Mouse (Mus musculus) kidney, embryonic 16.5 days (tissue): ENCODE results near the gene Prkd2. TPM values are rescaled to one million over a fixed set of nuclear protein-coding genes. Genes with fewer than 3 reads are reported as not detected.

ENCODE experiments used
- ATAC-seq: fragments of 200-750 bp; cut with Nextera tagmentation; 2 replicates; pipeline ENCODE4 v1.8.0; 2017; ENCODE audit warnings: moderate TSS enrichment; ENCODE audit not compliant: low FRiP score, low TSS enrichment
- H3K27ac ChIP-seq: fragments of 300-500 bp; sonication (generic); 2 replicates; pipeline ENCODE4 v1.5.1; 2014; ENCODE audit warnings: low read length
- H3K27me3 ChIP-seq: fragments of 300-500 bp; sonication (generic); 2 replicates; pipeline ENCODE4 v1.6.1; 2014; ENCODE audit warnings: low read length, control low read depth, mixed read lengths; ENCODE audit not compliant: insufficient read depth
- H3K36me3 ChIP-seq: fragments of 300-500 bp; sonication (generic); 2 replicates; pipeline ENCODE4 v1.6.1; 2014; ENCODE audit warnings: low read length, control low read depth, mixed read lengths; ENCODE audit not compliant: insufficient read depth
- H3K4me1 ChIP-seq: fragments of 300-500 bp; sonication (generic); 2 replicates; pipeline ENCODE4 v1.6.1; 2014; ENCODE audit warnings: low read length, control low read depth, mixed read lengths; ENCODE audit not compliant: insufficient read depth
- H3K4me2 ChIP-seq: fragments of 300-500 bp; sonication (generic); replicated peaks from 2 replicates; pipeline ENCODE4 v1.6.1; 2014; ENCODE audit warnings: low read depth, low read length
- H3K4me3 ChIP-seq: fragments of 300-500 bp; sonication (generic); 2 replicates; pipeline ENCODE4 v1.5.1; 2014; ENCODE audit warnings: mild to moderate bottlenecking, low read length
- H3K9ac ChIP-seq: fragments of 300-500 bp; sonication (generic); replicated peaks from 2 replicates; pipeline ENCODE4 v1.6.1; 2014; ENCODE audit warnings: low read length
- H3K9me3 ChIP-seq: fragments of 300-500 bp; sonication (generic); 2 replicates; pipeline ENCODE4 v1.6.1; 2016; ENCODE audit warnings: low read length, control low read depth
- WGBS: fragments of 180-500 bp; shearing (Covaris S2); extraction: QIAGEN DNeasy Blood & Tissue Kit; methylation state at CpG from one replicate; pipeline ENCODE4 v1.1.7; 2014; 5-methylcytosine and 5-hydroxymethylcytosine counted together
- polyA plus RNA-seq: library from polyadenylated mRNA; unstranded; fragments of >200 nt; fragmentation: Nextera tagmentation; extraction: Ambion mirVana; gene quantifications from 2 replicates; pipeline ENCODE4 v1.2.1, GENCODE M21; 2015

Gene Prkd2
- polyA plus RNA-seq, 1 experiment from 2014 or later = 16.2 TPM

GRCm38 (mm10) chr7:16841078-16841477, 1.6 kb upstream of the Prkd2 start:
- peaks cover 34% of the 10 kb centered on the region for H3K36me3 ChIP-seq
- peak overlapping the region; percentile 2; the same call in 1 of the 2 replicates for H3K27ac ChIP-seq
- no peaks in the 10 kb centered on the region for H3K27me3 ChIP-seq
- WGBS = 68% methylated on average over 4 of the region's 4 CpGs
- H3K4me3 ChIP-seq = no peak overlapping the region
- ATAC-seq = no peak
- H3K9ac ChIP-seq = no peak overlapping the region
- no peak overlapping the region for H3K4me2 ChIP-seq
- H3K9me3 ChIP-seq = no peaks in the 10 kb centered on the region
- H3K4me1 ChIP-seq = peaks cover 37% of the 10 kb centered on the region

GRCm38 (mm10) chr7:16841561-16842560, 841 bp upstream of the Prkd2 start:
- peak overlapping the region; percentile 71 for H3K4me3 ChIP-seq
- ATAC-seq = no peak
- H3K4me1 ChIP-seq = peaks cover 37% of the 10 kb centered on the region
- WGBS = 37% methylated on average over 11 of the region's 11 CpGs
- peak overlapping the region; percentile 42; the same call in 1 of the 2 replicates for H3K9ac ChIP-seq
- peak overlapping the region; percentile 98 for H3K4me2 ChIP-seq
- no peaks in the 10 kb centered on the region for H3K27me3 ChIP-seq
- peaks cover 34% of the 10 kb centered on the region for H3K36me3 ChIP-seq
- H3K9me3 ChIP-seq = no peaks in the 10 kb centered on the region
- H3K27ac ChIP-seq = peak overlapping the region; percentile 85

- Histone ChIP-seq H3K36me3 (peaks cover 19% of the 10 kb centered on the region), H3K4me2 (peak overlapping the region; percentile 98), H3K27ac (peak overlapping the region; percentile 85), H3K4me3 (peak overlapping the region; percentile 71), H3K27me3 (no peaks in the 10 kb centered on the region), H3K4me1 (peaks cover 37% of the 10 kb centered on the region), H3K9ac (peak overlapping the region; percentile 86), H3K9me3 (no peaks in the 10 kb centered on the region)
- 1% methylated on average over 33 of the region's 33 CpGs for WGBS
- peak; percentile 10; the same call in 1 of the 2 replicates for ATAC-seq
Measured at GRCm38 (mm10) chr7:16843441-16844171, 904 bp downstream of the Prkd2 start.

- Histone ChIP-seq H3K27ac (peak overlapping the region; percentile 85), H3K9me3 (no peaks in the 10 kb centered on the region), H3K36me3 (peaks cover 20% of the 10 kb centered on the region), H3K4me2 (peak overlapping the region; percentile 98), H3K9ac (peak overlapping the region; percentile 62), H3K27me3 (no peaks in the 10 kb centered on the region), H3K4me3 (peak overlapping the region; percentile 71), H3K4me1 (peaks cover 37% of the 10 kb centered on the region)
- WGBS = 25% methylated on average over 3 of the region's 3 CpGs
- ATAC-seq = no peak
Measured at GRCm38 (mm10) chr7:16844696-16845071, 2.0 kb downstream of the Prkd2 start.

- no peak; the same call in 1 of the 2 replicates for ATAC-seq
Measured at GRCm38 (mm10) chr7:16845072-16845819, 2.5 kb downstream of the Prkd2 start.

GRCm38 (mm10) chr7:16845820-16846167, 3.1 kb downstream of the Prkd2 start:
- peak overlapping the region; percentile 71 for H3K4me3 ChIP-seq
- WGBS = 27% methylated on average over 10 of the region's 10 CpGs
- H3K36me3 ChIP-seq = peaks cover 20% of the 10 kb centered on the region
- peak overlapping the region; percentile 85 for H3K27ac ChIP-seq
- H3K4me2 ChIP-seq = peak overlapping the region; percentile 98
- H3K27me3 ChIP-seq = no peaks in the 10 kb centered on the region
- no peaks in the 10 kb centered on the region for H3K9me3 ChIP-seq
- peaks cover 37% of the 10 kb centered on the region for H3K4me1 ChIP-seq
- peak overlapping the region; percentile 62 for H3K9ac ChIP-seq
- no peak for ATAC-seq

More at GRCm38 (mm10) chr7:16845072-16845819, 2.5 kb downstream of the Prkd2 start:
- Histone ChIP-seq H3K27ac (peak overlapping the region; percentile 85), H3K9ac (peak overlapping the region; percentile 62), H3K9me3 (no peaks in the 10 kb centered on the region), H3K4me1 (peaks cover 37% of the 10 kb centered on the region), H3K27me3 (no peaks in the 10 kb centered on the region), H3K36me3 (peaks cover 20% of the 10 kb centered on the region), H3K4me2 (peak overlapping the region; percentile 98), H3K4me3 (peak overlapping the region; percentile 71)
- 22% methylated on average over 14 of the region's 14 CpGs for WGBS

- ATAC-seq = no peak
- no peak overlapping the region for H3K4me2 ChIP-seq
- WGBS = 96% methylated on average over 5 of the region's 5 CpGs
- H3K9ac ChIP-seq = no peak overlapping the region
- no peaks in the 10 kb centered on the region for H3K27me3 ChIP-seq
- H3K4me3 ChIP-seq = no peak overlapping the region
- H3K27ac ChIP-seq = no peak overlapping the region
- peaks cover 35% of the 10 kb centered on the region for H3K4me1 ChIP-seq
- no peaks in the 10 kb centered on the region for H3K9me3 ChIP-seq
- peaks cover 23% of the 10 kb centered on the region for H3K36me3 ChIP-seq
Measured at GRCm38 (mm10) chr7:16846775-16847174, 4.1 kb downstream of the Prkd2 start.

GRCm38 (mm10) chr7:16847507-16847906, 4.8 kb downstream of the Prkd2 start:
- H3K4me2 ChIP-seq = no peak overlapping the region
- H3K9ac ChIP-seq = no peak overlapping the region
- H3K4me3 ChIP-seq = no peak overlapping the region
- peaks cover 28% of the 10 kb centered on the region for H3K36me3 ChIP-seq
- peaks cover 28% of the 10 kb centered on the region for H3K4me1 ChIP-seq
- WGBS = 84% methylated on average over 19 of the region's 19 CpGs
- no peaks in the 10 kb centered on the region for H3K27me3 ChIP-seq
- no peak overlapping the region for H3K27ac ChIP-seq
- no peaks in the 10 kb centered on the region for H3K9me3 ChIP-seq
- ATAC-seq = no peak

- H3K9ac ChIP-seq = no peak overlapping the region
- peaks cover 23% of the 10 kb centered on the region for H3K4me1 ChIP-seq
- no peaks in the 10 kb centered on the region for H3K27me3 ChIP-seq
- no peaks in the 10 kb centered on the region for H3K9me3 ChIP-seq
- H3K27ac ChIP-seq = no peak overlapping the region
- no peak overlapping the region for H3K4me2 ChIP-seq
- H3K4me3 ChIP-seq = no peak overlapping the region
- no peak for ATAC-seq
- H3K36me3 ChIP-seq = peaks cover 33% of the 10 kb centered on the region
- WGBS = 28% methylated on average over 17 of the region's 17 CpGs
Measured at GRCm38 (mm10) chr7:16848579-16848978, 5.9 kb downstream of the Prkd2 start.
